In the genomic region with DNA sequence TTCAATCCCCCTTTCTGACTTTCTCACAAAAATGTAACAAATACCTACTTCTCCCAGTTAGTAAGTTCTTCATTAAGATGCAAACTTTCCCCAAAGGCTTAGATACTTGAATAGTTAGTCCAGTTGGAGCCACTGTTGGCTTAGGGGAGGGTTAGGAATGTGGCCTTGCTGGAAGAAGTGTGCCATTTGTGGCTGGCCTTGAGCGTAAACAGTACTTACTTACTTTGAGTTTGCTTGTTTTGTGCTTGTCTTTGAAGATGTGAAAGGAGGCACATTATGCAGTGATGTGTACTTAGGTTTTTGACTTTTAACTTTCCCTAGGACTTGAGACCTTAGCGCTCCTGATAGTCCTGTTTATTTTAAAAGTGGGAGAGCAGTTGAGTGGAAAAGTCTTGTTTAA, we compare ENCODE assay signal across 15 mouse cellular contexts. TPM values are rescaled to one million over a fixed set of nuclear protein-coding genes. Genes with fewer than 3 reads are reported as not detected.
"Had no signal": no experiment of that assay in that cellular context is flagged by ENCODE, and none has a peak within 500 bp of the region (broad histone marks: within the 10 kb centered on the region; RNA-seq: fewer than 3 reads in every experiment).

No protein-coding gene starts in this region.

- H3K9me3 ChIP-seq: limb, embryonic 13.5 days; midbrain, embryonic 12.5 days; neural tube, embryonic 15.5 days had no signal

- H3K9ac ChIP-seq: limb, embryonic 13.5 days; liver, embryonic 14.5 days; midbrain, embryonic 12.5 days; neural tube, embryonic 15.5 days had no signal

- H3K4me2 ChIP-seq: limb, embryonic 13.5 days; midbrain, embryonic 12.5 days; neural tube, embryonic 15.5 days had no signal

- H3K27ac ChIP-seq: layer of hippocampus, adult 2 months; limb, embryonic 13.5 days; liver, embryonic 14.5 days; macrophage; midbrain, embryonic 12.5 days; neural tube, embryonic 15.5 days had no signal

- DNase-seq: kidney, adult 18-20 months; kidney, postnatal 10 days; kidney, postnatal 4 days; left cerebral cortex, postnatal 4 days; right cerebral cortex, postnatal 14 days; thymus, postnatal 4 days had no signal

- H3K4me3 ChIP-seq: layer of hippocampus, adult 2 months; limb, embryonic 13.5 days; midbrain, embryonic 12.5 days; neural tube, embryonic 15.5 days had no signal

- H3K4me1 ChIP-seq: limb, embryonic 13.5 days; midbrain, embryonic 12.5 days; neural tube, embryonic 15.5 days had no signal

- H3K27me3 ChIP-seq: limb, embryonic 13.5 days; midbrain, embryonic 12.5 days; neural tube, embryonic 15.5 days had no signal

RNA-seq across cellular contexts. Expression of a gene that starts 27.9 kb away (rescaled TPM):
- total RNA-seq: megakaryocyte-erythroid progenitor cell, adult 5-6 weeks had no signal
- polyA plus RNA-seq: kidney, embryonic 14.5 days; macrophage; spleen, adult 2 months had no signal
